Mouse (Mus musculus) liver, embryonic 14.5 days (tissue): ENCODE measurements around the gene Zfp706. TPM values are rescaled to one million over a fixed set of nuclear protein-coding genes. Genes with fewer than 3 reads are reported as not detected.

Source experiments
- ATAC-seq: fragments of 200-750 bp; cut with Nextera tagmentation; 2 replicates; pipeline ENCODE4 v1.8.0; 2017; ENCODE audit warnings: moderate number of reproducible peaks, mild to moderate bottlenecking, moderate library complexity; ENCODE audit not compliant: insufficient read depth
- DNase-seq, 3 experiments: peaks; one replicate each; pipeline ENCODE4 v3.0.0-alpha.2; 2012 to 2013; ENCODE audit warnings: low read depth in 3 of 3, low spot score in 3 of 3
- H3K27ac ChIP-seq: fragments of 300-500 bp; sonication (generic); 2 replicates; pipeline ENCODE4 v1.5.1; 2014; ENCODE audit warnings: moderate library complexity, mild to moderate bottlenecking, control low read depth, inconsistent platforms
- H3K27me3 ChIP-seq: fragments of 300-500 bp; sonication (generic); 2 replicates; pipeline ENCODE4 v1.6.1; 2014; ENCODE audit warnings: mild to moderate bottlenecking, low read length, moderate library complexity; ENCODE audit not compliant: control insufficient read depth, insufficient read depth
- H3K36me3 ChIP-seq: fragments of 300-500 bp; sonication (generic); replicated peaks from 2 replicates; pipeline ENCODE4 v1.6.1; 2014; ENCODE audit warnings: low read depth; ENCODE audit not compliant: control insufficient read depth, insufficient read depth
- H3K4me1 ChIP-seq, 2 experiments: fragments of 200-500 bp in 1 of 2; fragments of 300-500 bp in 1 of 2; sonication (generic) in 1 of 2; replicated peaks; 2 replicates each; pipeline ENCODE4 v1.6.1; 2012 to 2014; ENCODE audit warnings: antibody characterized with exemption in 1 of 2, inconsistent platforms in 1 of 2, low read length in 1 of 2; ENCODE audit not compliant: control insufficient read depth in 2 of 2, insufficient read depth in 2 of 2
- H3K4me2 ChIP-seq: fragments of 300-500 bp; sonication (generic); 2 replicates; pipeline ENCODE4 v1.6.1; 2014; ENCODE audit warnings: low read depth, mild to moderate bottlenecking, control low read depth, moderate library complexity
- H3K4me3 ChIP-seq, 2 experiments: fragments of 200-500 bp in 1 of 2; fragments of 300-500 bp in 1 of 2; sonication (generic) in 1 of 2; 2 replicates each; pipeline ENCODE4 v1.5.1; 2012 to 2014; ENCODE audit warnings: low read depth in 2 of 2, low read length in 2 of 2, mild to moderate bottlenecking in 2 of 2, control low read depth in 1 of 2, inconsistent platforms in 1 of 2, moderate library complexity in 1 of 2; ENCODE audit not compliant: insufficient read depth in 1 of 2
- H3K9ac ChIP-seq: fragments of 300-500 bp; sonication (generic); replicated peaks from 2 replicates; pipeline ENCODE4 v1.6.1; 2014; ENCODE audit warnings: mild to moderate bottlenecking, control low read depth, moderate library complexity
- H3K9me3 ChIP-seq: fragments of 300-500 bp; sonication (generic); 2 replicates; pipeline ENCODE4 v1.6.1; 2016; ENCODE audit warnings: low read length, mixed read lengths; ENCODE audit not compliant: control insufficient read depth
- CTCF ChIP-seq: IDR thresholded peaks from 2 replicates; pipeline ENCODE4 v1.5.1; 2016; ENCODE audit warnings: antibody characterized with exemption, low read depth, control low read depth
- EP300 ChIP-seq: IDR thresholded peaks from 2 replicates; pipeline ENCODE4 v1.6.1; 2016; ENCODE audit warnings: antibody characterized with exemption, low read depth
- WGBS: fragments of 180-500 bp; shearing (Covaris S2); extraction: QIAGEN DNeasy Blood & Tissue Kit; methylation state at CpG from one replicate; pipeline ENCODE4 v1.1.7; 2014; ENCODE audit not compliant: insufficient replicate concordance; 5-methylcytosine and 5-hydroxymethylcytosine counted together
- polyA plus RNA-seq, 2 experiments: library from polyadenylated mRNA; depleted of rRNA in 1 of 2; stranded (reverse) in 1 of 2; unstranded in 1 of 2; fragments of >200 nt; fragmentation: Nextera tagmentation in 1 of 2; extraction: Ambion mirVana in 1 of 2; gene quantifications; 2 replicates each; pipeline versions ENCODE4 v1.2.1 to v1.2.3; 2012 to 2014

Gene Zfp706
- polyA plus RNA-seq, 2 experiments: 22.8 to 146 TPM

DNA sequence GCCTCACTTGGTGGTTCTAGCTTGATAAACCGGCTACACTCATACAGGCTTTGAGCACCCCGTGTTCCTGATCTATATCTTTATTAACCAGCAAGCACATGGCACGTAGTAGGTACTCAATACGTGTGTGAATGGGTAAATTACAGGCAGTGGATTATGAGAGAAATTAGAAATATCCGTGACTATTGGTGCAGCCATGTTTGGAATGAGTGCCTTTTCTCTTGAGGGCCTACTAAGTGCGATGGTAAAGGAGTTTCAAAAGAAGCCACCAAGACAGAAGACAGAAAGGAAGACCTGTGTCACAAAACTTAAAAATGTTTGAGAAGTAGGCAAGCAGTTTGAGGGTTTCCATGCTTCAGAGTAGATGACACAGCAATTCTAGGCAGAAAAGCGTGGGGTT is 4.3 kb upstream of the Zfp706 start:
- H3K4me1 ChIP-seq: peaks cover 4 to 10% of the 10 kb centered on the region in 2 experiments; a peak in 3 of 4 replicates
- no peak overlapping the region for H3K27ac ChIP-seq
- WGBS: 62% methylated on average over 7 of the region's 7 CpGs
- no peaks in the 10 kb centered on the region for H3K9me3 ChIP-seq
- TF ChIP-seq CTCF: no peak
- no peak for TF ChIP-seq EP300
- no peak overlapping the region for H3K4me2 ChIP-seq
- no peak for DNase-seq
- no peaks in the 10 kb centered on the region for H3K36me3 ChIP-seq
- no peak for ATAC-seq
- H3K4me3 ChIP-seq: no peak overlapping the region
- no peaks in the 10 kb centered on the region for H3K27me3 ChIP-seq
- no peak overlapping the region for H3K9ac ChIP-seq

DNA sequence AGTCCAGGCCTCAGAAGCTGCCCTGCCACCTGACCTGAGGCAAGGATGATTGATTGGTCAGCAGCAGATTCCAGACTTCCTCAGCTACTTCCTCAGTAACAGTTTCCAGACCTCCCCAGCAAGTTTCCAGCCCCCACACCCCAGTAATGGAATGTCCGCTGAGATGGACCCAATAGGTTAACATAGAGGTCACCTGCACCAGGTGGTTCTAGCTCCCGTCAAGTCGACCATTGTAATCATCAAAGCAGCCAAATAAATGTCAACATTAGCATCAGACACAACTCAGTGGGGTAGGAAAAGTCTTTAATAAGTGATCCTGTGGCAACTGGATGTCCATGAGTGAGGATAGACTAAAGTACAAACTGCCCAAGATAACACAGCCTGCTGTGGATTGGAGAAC is 3.7 kb upstream of the Zfp706 start:
- H3K27me3 ChIP-seq: no peaks in the 10 kb centered on the region
- no peak overlapping the region for H3K4me3 ChIP-seq
- no peak for ATAC-seq
- DNase-seq: no peak
- no peaks in the 10 kb centered on the region for H3K9me3 ChIP-seq
- WGBS: 51% methylated on average over 3 of the region's 3 CpGs
- no peak overlapping the region for H3K9ac ChIP-seq
- TF ChIP-seq CTCF (no peak), EP300 (no peak)
- H3K27ac ChIP-seq: no peak overlapping the region
- H3K36me3 ChIP-seq: no peaks in the 10 kb centered on the region
- H3K4me1 ChIP-seq: peaks cover 4 to 10% of the 10 kb centered on the region in 2 experiments; a peak in 3 of 4 replicates
- no peak overlapping the region for H3K4me2 ChIP-seq

DNA sequence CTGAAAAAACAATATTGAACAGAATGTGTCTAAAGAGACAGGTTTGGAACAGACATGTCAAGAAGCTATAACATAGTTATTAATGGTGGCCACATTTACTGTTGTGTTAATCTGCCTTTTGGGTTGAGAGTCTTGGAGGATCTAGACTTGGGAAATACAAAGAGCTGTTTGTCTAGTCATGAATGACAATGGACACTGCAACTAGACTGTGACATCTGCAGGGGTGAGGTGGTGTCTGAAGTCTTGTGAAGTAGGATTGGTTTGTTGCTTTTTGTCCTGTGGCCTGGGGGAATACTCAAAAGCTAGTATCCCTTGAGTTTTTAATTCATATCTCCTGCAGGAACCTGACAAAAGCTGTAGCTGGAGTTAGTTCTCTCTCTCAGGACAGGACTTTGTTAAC is 973 bp upstream of the Zfp706 start:
- Histone ChIP-seq H3K4me2 (no peak overlapping the region), H3K9ac (no peak overlapping the region), H3K4me1 (peaks cover 11 to 21% of the 10 kb centered on the region in 2 experiments), H3K9me3 (no peaks in the 10 kb centered on the region), H3K36me3 (peaks cover 3% of the 10 kb centered on the region; the same call in 1 of the 2 replicates), H3K27me3 (no peaks in the 10 kb centered on the region), H3K27ac (no peak overlapping the region), H3K4me3 (no peak overlapping the region)
- TF ChIP-seq EP300: no peak
- TF ChIP-seq CTCF: no peak
- ATAC-seq: no peak
- DNase-seq: no peak

DNA sequence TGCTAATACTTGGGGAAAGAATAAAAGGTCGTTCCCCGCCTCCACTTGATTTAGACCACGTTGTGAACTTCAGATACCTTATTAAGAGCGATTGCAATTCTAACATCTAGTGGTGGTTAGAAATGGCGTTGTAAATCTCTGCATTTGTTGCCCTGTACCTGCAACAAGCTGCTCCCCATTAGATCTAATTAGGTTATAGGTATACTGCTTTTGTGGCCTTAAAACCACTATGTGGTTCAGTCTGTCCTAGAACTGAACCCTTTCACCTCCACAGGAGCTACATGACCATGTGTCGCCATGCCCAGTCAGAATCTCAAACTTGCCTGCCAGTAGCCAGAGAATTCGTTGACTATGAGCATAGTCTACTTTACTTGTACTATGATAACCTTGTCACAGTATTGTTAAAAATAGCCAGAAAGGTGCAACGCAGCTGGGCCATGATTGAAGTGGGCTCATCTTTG is 416 bp upstream of the Zfp706 start:
- TF ChIP-seq EP300: no peak
- TF ChIP-seq CTCF: no peak
- Histone ChIP-seq H3K9me3 (no peaks in the 10 kb centered on the region), H3K4me3 (peak overlapping the region; percentile 85 to 91), H3K4me1 (peaks cover 11 to 21% of the 10 kb centered on the region in 2 experiments), H3K27ac (peak overlapping the region; percentile 46), H3K27me3 (no peaks in the 10 kb centered on the region), H3K4me2 (peak overlapping the region; percentile 69), H3K36me3 (peaks cover 8% of the 10 kb centered on the region), H3K9ac (peak overlapping the region; percentile 91)
- ATAC-seq (no peak), DNase-seq (peak in 1 of 3 experiments; percentile 6)
- 28% methylated on average over 8 of the region's 8 CpGs for WGBS

DNA sequence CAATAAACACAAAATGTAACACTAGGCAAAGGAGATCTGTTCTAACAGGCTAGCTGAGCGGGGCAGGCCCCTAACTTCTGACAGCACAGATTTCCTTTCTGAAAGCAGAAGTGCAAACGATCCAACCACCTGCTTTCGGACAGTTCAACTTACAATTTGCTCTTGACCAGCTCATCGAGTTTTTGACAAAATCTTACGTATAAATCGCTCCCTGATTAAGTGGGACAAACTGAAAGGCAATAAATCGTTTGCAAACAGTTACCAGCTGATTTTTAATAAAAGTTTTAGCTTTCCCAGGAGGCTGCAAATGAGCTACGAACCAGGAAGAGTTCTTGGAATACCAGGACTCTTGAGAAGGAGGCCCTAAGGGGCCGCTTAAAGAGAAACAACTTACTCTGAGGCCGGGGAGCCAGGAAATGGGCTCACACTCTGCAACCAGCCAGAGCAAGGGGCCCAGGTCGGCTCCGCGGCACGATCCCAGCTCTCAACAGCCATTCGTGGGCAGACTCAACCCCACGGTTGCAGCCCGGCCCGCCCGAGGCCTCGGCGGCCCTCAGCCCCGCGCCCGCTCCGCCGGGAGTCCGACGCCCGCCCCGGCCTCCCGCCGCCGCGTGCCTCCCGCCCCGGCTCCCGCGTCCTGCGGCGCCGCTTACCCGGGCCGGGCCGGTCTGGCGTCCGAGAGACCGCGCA is 953 bp downstream of the Zfp706 start:
- H3K27ac ChIP-seq: peak overlapping the region; percentile 77
- TF ChIP-seq CTCF (no peak), EP300 (no peak)
- ATAC-seq: peak; percentile 65

More for the DNA sequence above, 953 bp downstream of the Zfp706 start:
- Histone ChIP-seq H3K9ac (peak overlapping the region; percentile 99), H3K27me3 (no peaks in the 10 kb centered on the region), H3K4me3 (peak overlapping the region; percentile 83 to 91), H3K4me2 (peak overlapping the region; percentile 88), H3K4me1 (peaks cover 11 to 19% of the 10 kb centered on the region in 2 experiments), H3K36me3 (peaks cover 16% of the 10 kb centered on the region), H3K9me3 (no peaks in the 10 kb centered on the region)
- peak in 1 of 3 experiments; percentile 35 for DNase-seq
- 1% methylated on average over 46 of the region's 48 CpGs for WGBS
